ENCODE assay signal across 11 mouse cellular contexts in genomic region chr7:75568883-75569282, GRCm38 (mm10).
DNase-seq lines count a peak whose midpoint lies in the region; ATAC-seq lines count a peak whose summit lies in the region.
"Had no signal": no experiment of that assay in that cellular context is flagged by ENCODE, and none has a peak within 500 bp of the region (broad histone marks: within the 10 kb centered on the region; RNA-seq: fewer than 3 reads in every experiment).

No protein-coding gene starts in this region.

- no peak for ATAC-seq in CD4-positive, CD25-positive, alpha-beta regulatory T cell, adult 4 months
- ATAC-seq: forebrain, embryonic 15.5 days had no signal

- intact Hi-C loops in left cerebral cortex, postnatal 14 days (cut with DNase I) = no loop called here
- intact Hi-C loops in left cerebral cortex, postnatal 10 days (cut with DNase I) = loop anchor here (5.0 kb wide), 1 partner anchor 313 kb away; no protein-coding TSS in a partner anchor

- peak; percentile 74 for DNase-seq in CD4-positive, CD25-positive, alpha-beta regulatory T cell, adult 2 months (ENCODE audit: low read depth, low spot score)
- DNase-seq in left cerebral cortex, postnatal 14 days (ENCODE audit: low spot score in 2 of 2) = peak; percentile 13 to 32
- no peak for DNase-seq in left cerebral cortex, postnatal 10 days (ENCODE audit: extremely low spot score in 1 of 2, low spot score in 2 of 2)
- DNase-seq in 3T3-L1 (ENCODE audit: low read depth, low spot score) = peak; percentile 44
- DNase-seq in brain, embryonic 18.5 days (ENCODE audit: low read depth, low spot score) = peak; percentile 8
- DNase-seq in retina, postnatal 1 day = no peak
- no peak for DNase-seq in urinary bladder, postnatal 36 days (ENCODE audit: low spot score in 2 of 2)
- DNase-seq: cerebellum, adult 11 months; left cerebral cortex, postnatal 4 days had no signal

Comparison
In these comparisons a context has a peak if more than half of its experiments do, and no peak if none do; other contexts are left out.
1. DNase-seq: peak in CD4-positive, CD25-positive, alpha-beta regulatory T cell, adult 2 months (single experiment), left cerebral cortex, postnatal 14 days (2 of 2), 3T3-L1 (single experiment) and brain, embryonic 18.5 days (single experiment); none in left cerebral cortex, postnatal 10 days (0 of 2), retina, postnatal 1 day (single experiment) and urinary bladder, postnatal 36 days (0 of 2).